Mouse (Mus musculus) embryonic facial prominence, embryonic 14.5 days (tissue): Measurements from ENCODE around the gene Disp3. TPM values are rescaled to one million over a fixed set of nuclear protein-coding genes. Genes with fewer than 3 reads are reported as not detected.

ENCODE experiments used
- ATAC-seq: fragments of 200-750 bp; cut with Nextera tagmentation; 2 replicates; pipeline ENCODE4 v1.8.0; 2017; ENCODE audit warnings: low read depth, moderate number of reproducible peaks, moderate TSS enrichment
- DNase-seq: peaks from one replicate; pipeline ENCODE4 v3.0.0-alpha.2; 2015; ENCODE audit warnings: low spot score
- H3K27ac ChIP-seq: fragments of 300-500 bp; sonication (generic); replicated peaks from 2 replicates; pipeline ENCODE4 v1.5.1; 2014; ENCODE audit warnings: low read depth, mild to moderate bottlenecking, low read length, moderate library complexity
- H3K27me3 ChIP-seq: fragments of 300-500 bp; sonication (generic); replicated peaks from 2 replicates; pipeline ENCODE4 v1.6.1; 2014; ENCODE audit warnings: low read length; ENCODE audit not compliant: control insufficient read depth, insufficient read depth
- H3K36me3 ChIP-seq: fragments of 300-500 bp; sonication (generic); 2 replicates; pipeline ENCODE4 v1.6.1; 2014; ENCODE audit warnings: low read length, mixed read lengths; ENCODE audit not compliant: control insufficient read depth, insufficient read depth
- H3K4me1 ChIP-seq: fragments of 300-500 bp; sonication (generic); 2 replicates; pipeline ENCODE4 v1.6.1; 2014; ENCODE audit warnings: antibody characterized with exemption, low read length; ENCODE audit not compliant: control insufficient read depth, insufficient read depth
- H3K4me2 ChIP-seq: fragments of 300-500 bp; sonication (generic); 2 replicates; pipeline ENCODE4 v1.6.1; 2014; ENCODE audit warnings: low read depth, mild to moderate bottlenecking, low read length, moderate library complexity, mixed read lengths
- H3K4me3 ChIP-seq: fragments of 300-500 bp; sonication (generic); 2 replicates; pipeline ENCODE4 v1.5.1; 2014; ENCODE audit warnings: low read depth, mild to moderate bottlenecking, low read length
- H3K9ac ChIP-seq: fragments of 300-500 bp; sonication (generic); 2 replicates; pipeline ENCODE4 v1.6.1; 2014; ENCODE audit warnings: low read depth, mild to moderate bottlenecking, low read length, moderate library complexity, mixed read lengths
- H3K9me3 ChIP-seq: fragments of 300-500 bp; sonication (generic); 2 replicates; pipeline ENCODE4 v1.6.1; 2016; ENCODE audit warnings: low read length; ENCODE audit not compliant: control insufficient read depth
- WGBS: fragments of 180-500 bp; shearing (Covaris S2); extraction: QIAGEN DNeasy Blood & Tissue Kit; methylation state at CpG from one replicate; pipeline ENCODE4 v1.1.7; 2014; 5-methylcytosine and 5-hydroxymethylcytosine counted together
- polyA plus RNA-seq: library from polyadenylated mRNA; unstranded; fragments of >200 nt; fragmentation: Nextera tagmentation; extraction: Ambion mirVana; gene quantifications from 2 replicates; pipeline ENCODE4 v1.2.1, GENCODE M21; 2014

Gene Disp3
- polyA plus RNA-seq, 1 experiment from 2014 or later = 0.15 TPM

- no peaks in the 10 kb centered on the region for H3K9me3 ChIP-seq
- no peak overlapping the region for H3K4me2 ChIP-seq
- no peak for ATAC-seq
- WGBS = 9% methylated on average over 16 of the region's 16 CpGs
- no peaks in the 10 kb centered on the region; the same call in 1 of the 2 replicates for H3K27me3 ChIP-seq
- H3K36me3 ChIP-seq = no peaks in the 10 kb centered on the region
- H3K4me3 ChIP-seq = no peak overlapping the region
- H3K4me1 ChIP-seq = no peaks in the 10 kb centered on the region
- no peak overlapping the region for H3K9ac ChIP-seq
- DNase-seq = peak; percentile 78
- H3K27ac ChIP-seq = no peak overlapping the region
Measured at GRCm38 (mm10) chr4:148229646-148230045, 58.1 kb downstream of the Disp3 start.

GRCm38 (mm10) chr4:148222983-148223382, 64.8 kb downstream of the Disp3 start:
- Histone ChIP-seq H3K9ac (no peak overlapping the region), H3K9me3 (no peaks in the 10 kb centered on the region), H3K27me3 (peaks cover 25% of the 10 kb centered on the region), H3K4me2 (no peak overlapping the region), H3K4me3 (no peak overlapping the region), H3K4me1 (no peaks in the 10 kb centered on the region), H3K36me3 (no peaks in the 10 kb centered on the region), H3K27ac (no peak overlapping the region)
- WGBS = 38% methylated on average over 10 of the region's 10 CpGs
- ATAC-seq (no peak), DNase-seq (no peak)

GRCm38 (mm10) chr4:148220656-148221055, 67.1 kb downstream of the Disp3 start:
- Histone ChIP-seq H3K4me1 (no peaks in the 10 kb centered on the region), H3K4me3 (no peak overlapping the region), H3K4me2 (no peak overlapping the region), H3K27ac (no peak overlapping the region), H3K9ac (no peak overlapping the region), H3K9me3 (no peaks in the 10 kb centered on the region), H3K36me3 (no peaks in the 10 kb centered on the region), H3K27me3 (peaks cover 25% of the 10 kb centered on the region)
- no peak for DNase-seq
- ATAC-seq = no peak; the same call in 1 of the 2 replicates
- 14% methylated on average over 10 of the region's 10 CpGs for WGBS

- Histone ChIP-seq H3K9ac (no peak overlapping the region), H3K4me1 (no peaks in the 10 kb centered on the region), H3K4me2 (no peak overlapping the region), H3K9me3 (no peaks in the 10 kb centered on the region), H3K36me3 (no peaks in the 10 kb centered on the region), H3K27me3 (peaks cover 30% of the 10 kb centered on the region), H3K27ac (no peak overlapping the region), H3K4me3 (no peak overlapping the region)
- ATAC-seq (no peak), DNase-seq (no peak)
- WGBS = 35% methylated on average over 10 of the region's 10 CpGs
Measured at GRCm38 (mm10) chr4:148218238-148218637, 69.5 kb downstream of the Disp3 start.

- Histone ChIP-seq H3K9ac (no peak overlapping the region), H3K4me2 (no peak overlapping the region), H3K9me3 (no peaks in the 10 kb centered on the region), H3K27ac (no peak overlapping the region), H3K27me3 (peaks cover 16% of the 10 kb centered on the region), H3K4me3 (no peak overlapping the region), H3K4me1 (no peaks in the 10 kb centered on the region), H3K36me3 (no peaks in the 10 kb centered on the region)
- no peak for DNase-seq
- 35% methylated on average over 11 of the region's 11 CpGs for WGBS
- peak; percentile 53; the same call in 1 of the 2 replicates for ATAC-seq
Measured at GRCm38 (mm10) chr4:148215264-148215900, 72.4 kb downstream of the Disp3 start.

GRCm38 (mm10) chr4:148214460-148215136, 73.2 kb downstream of the Disp3 start:
- Histone ChIP-seq H3K27ac (no peak overlapping the region), H3K27me3 (peaks cover 11% of the 10 kb centered on the region), H3K9me3 (0 out of 2 replicates have a peak, but pooled peaks cover 5% of the 10 kb centered on the region), H3K4me1 (no peaks in the 10 kb centered on the region), H3K4me2 (no peak overlapping the region), H3K9ac (no peak overlapping the region), H3K36me3 (no peaks in the 10 kb centered on the region), H3K4me3 (no peak overlapping the region)
- DNase-seq = no peak
- no peak for ATAC-seq
- 49% methylated on average over 5 of the region's 5 CpGs for WGBS

- Histone ChIP-seq H3K4me2 (no peak overlapping the region), H3K9ac (no peak overlapping the region), H3K27me3 (no peaks in the 10 kb centered on the region), H3K4me3 (no peak overlapping the region), H3K36me3 (no peaks in the 10 kb centered on the region), H3K9me3 (0 out of 2 replicates have a peak, but pooled peaks cover under 1% of the 10 kb centered on the region), H3K4me1 (no peaks in the 10 kb centered on the region), H3K27ac (no peak overlapping the region)
- DNase-seq = no peak
- 68% methylated on average over 6 of the region's 6 CpGs for WGBS
- no peak for ATAC-seq
Measured at GRCm38 (mm10) chr4:148204873-148205232, 82.9 kb downstream of the Disp3 start.

GRCm38 (mm10) chr4:148204061-148204872, 83.5 kb downstream of the Disp3 start:
- H3K27me3 ChIP-seq = no peaks in the 10 kb centered on the region
- H3K4me1 ChIP-seq = no peaks in the 10 kb centered on the region
- no peak overlapping the region for H3K9ac ChIP-seq
- H3K9me3 ChIP-seq = no peaks in the 10 kb centered on the region
- 56% methylated on average over 15 of the region's 15 CpGs for WGBS
- H3K36me3 ChIP-seq = no peaks in the 10 kb centered on the region
- H3K4me3 ChIP-seq = no peak overlapping the region
- no peak for DNase-seq
- H3K4me2 ChIP-seq = no peak overlapping the region
- H3K27ac ChIP-seq = no peak overlapping the region
- ATAC-seq = no peak
